Mouse (Mus musculus) adrenal gland, postnatal 36 days (tissue): ENCODE measurements around the gene Kirrel3. TPM values are rescaled to one million over a fixed set of nuclear protein-coding genes. Genes with fewer than 3 reads are reported as not detected.

ENCODE experiments used
- DNase-seq, 2 experiments: peaks; one replicate each; pipeline ENCODE4 v3.0.0; 2021; ENCODE audit warnings: mixed read lengths in 1 of 2
- total RNA-seq, 2 experiments: library from RNA; stranded (reverse); gene quantifications; 2 replicates each; pipeline ENCODE4 v1.2.3; 2021

Gene Kirrel3
- total RNA-seq, 2 experiments from 2014 or later: 0.26 to 0.33 TPM

DNA sequence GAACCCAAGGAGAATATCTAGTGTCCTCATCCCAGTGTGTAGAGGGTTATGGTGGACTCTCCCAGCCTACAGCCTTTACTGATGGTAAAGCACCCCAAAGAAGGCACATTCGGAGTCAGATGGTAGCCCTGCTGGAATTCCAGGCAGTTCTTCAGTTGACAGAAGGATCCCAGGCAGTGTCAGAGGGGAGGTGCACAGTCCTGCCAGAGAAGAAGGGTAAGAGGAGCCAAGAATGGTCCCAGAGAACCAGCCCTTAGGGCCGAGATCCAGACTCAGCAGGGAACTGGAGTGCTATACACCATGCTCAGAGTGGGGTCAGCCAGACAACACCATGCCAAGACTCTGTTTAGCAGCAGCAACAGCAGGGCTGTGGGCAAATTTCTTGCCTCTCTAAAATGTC is 416.2 kb downstream of the Kirrel3 start:
- DNase-seq: no peak

DNA sequence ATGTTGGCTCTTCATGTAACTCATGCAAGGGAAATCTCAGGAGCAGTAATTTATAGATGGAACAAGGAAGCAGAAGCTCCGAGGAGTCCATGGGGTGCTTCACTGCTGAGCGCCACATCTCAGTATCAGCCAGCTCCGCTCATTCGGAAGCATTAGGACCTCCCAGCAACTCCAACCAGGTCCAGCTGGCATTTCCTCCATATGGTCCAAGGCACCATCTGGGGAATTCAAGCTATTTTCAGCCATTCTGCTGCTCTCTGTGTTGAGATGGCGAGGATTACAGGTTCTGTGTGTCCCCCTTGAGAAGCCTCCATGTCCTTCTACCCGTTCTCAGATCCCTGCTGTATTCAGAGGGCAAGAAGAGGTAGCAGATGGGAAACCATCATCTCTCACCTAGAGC is 419.5 kb downstream of the Kirrel3 start:
- DNase-seq: no peak

DNA sequence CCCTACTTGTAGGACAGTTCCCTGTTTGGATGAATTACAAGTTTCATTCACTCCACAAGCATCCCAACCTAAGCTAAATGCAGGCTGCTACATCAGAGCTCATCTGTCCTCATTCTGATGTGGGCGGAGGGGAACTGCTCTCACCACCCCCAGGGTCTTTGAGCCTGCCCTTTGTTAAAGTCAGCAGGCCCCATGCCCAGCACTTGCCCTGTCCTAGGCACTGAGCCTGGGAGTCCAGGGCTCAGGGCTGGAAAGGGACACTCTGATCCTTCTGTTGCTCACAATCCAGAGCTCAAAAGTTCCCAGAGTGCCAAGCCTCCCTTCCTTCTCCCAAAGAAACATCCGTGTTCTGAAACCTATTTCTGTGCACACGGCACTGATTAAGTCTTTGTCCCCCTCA is 422.3 kb downstream of the Kirrel3 start:
- DNase-seq: no peak

- DNase-seq: no peak
Measured at GRCm38 (mm10) chr9:34911838-34912237, 426.1 kb downstream of the Kirrel3 start.

DNA sequence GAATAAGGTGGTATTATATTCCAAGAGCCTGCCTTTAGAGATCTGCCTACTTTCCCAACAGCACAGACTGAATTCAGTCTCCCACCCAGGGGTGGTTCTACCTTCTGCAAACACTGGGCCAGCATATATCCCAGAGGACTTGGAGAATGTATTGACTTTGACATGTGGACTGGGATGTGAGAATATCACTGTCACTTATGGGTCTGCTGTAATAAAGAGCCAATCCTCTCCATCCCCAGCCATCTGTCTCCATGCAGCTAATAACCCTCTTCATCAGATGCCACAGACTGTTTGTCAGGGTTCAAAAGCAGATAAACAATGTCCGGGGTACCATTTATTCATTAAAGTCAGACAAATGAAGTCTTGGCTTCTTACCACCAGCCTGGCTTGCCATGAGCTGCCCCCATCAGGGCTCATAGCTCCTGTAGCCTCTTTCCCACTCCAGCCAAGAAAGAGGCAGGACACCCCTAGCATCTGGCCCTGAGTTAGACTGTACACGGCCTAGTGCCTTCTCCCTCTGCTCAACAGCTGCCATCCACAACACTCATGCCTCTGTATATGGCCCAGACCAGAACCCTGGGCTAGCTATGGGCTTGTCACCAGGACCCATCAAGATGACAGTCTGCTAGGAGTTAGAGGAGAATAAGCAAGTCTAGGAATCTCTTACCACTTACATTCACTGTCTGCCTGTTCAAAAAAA is 426.7 kb downstream of the Kirrel3 start:
- DNase-seq: no peak

DNA sequence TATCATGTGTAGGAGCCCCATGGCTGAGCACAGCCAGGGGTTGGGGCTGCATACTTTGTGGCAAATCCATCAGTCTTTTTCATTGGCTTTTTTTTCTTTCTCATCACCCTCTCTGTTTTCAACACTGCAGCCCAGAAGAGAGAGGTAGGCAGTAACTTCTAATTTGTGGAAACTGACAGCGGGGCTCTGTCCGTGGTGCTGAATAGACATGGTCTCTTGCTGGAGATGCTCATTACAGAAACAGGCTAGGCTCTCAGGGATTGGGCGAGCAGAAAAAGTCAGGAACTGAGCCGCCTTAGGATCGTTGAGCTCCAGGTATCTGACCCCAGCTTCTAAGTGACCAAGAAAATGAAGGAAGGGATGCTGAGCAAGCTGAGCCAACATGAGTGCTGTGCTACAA is 427.3 kb downstream of the Kirrel3 start:
- peak; percentile 71 to 72 for DNase-seq

- peak in 1 of 2 experiments; percentile 6 for DNase-seq
Measured at GRCm38 (mm10) chr9:34918976-34919375, 433.3 kb downstream of the Kirrel3 start.

DNA sequence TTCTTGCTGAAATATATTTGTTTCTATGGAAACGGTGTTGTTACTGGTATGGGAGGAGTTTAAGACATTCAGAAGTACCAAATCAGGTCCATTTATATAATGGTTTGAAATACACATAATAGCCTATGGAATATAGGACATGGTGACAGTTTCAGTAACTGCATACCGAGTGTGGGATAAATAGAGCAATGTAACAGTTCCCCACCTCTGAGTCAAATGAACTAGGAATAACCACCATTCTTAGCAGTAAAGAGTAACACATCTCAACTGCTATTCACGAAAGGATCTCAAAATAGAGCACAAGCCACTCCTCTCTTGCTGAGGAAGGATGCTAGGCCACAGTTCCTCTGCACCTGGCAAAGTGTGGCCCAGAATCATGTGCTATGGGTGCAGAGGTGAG is 434.4 kb downstream of the Kirrel3 start:
- no peak for DNase-seq

DNA sequence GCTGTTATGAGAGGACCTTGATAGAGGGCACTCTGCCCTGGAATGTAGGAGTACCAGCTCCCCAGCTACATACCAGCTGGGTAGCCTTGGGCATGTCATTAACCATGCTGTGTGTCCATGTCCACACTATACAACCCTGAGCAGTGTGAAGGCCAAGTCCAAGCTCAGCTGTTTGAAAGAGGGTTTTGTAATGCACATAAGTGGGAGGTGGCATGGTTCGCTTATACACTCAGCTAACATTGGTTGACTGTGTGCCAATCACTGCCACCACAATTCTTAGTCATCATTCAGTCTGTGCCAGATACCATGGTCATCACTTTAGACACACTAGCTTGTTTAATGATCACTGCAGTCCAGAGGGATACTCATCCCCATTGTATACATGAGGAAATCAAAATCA is 436.2 kb downstream of the Kirrel3 start:
- DNase-seq: peak; percentile 27 to 46

DNA sequence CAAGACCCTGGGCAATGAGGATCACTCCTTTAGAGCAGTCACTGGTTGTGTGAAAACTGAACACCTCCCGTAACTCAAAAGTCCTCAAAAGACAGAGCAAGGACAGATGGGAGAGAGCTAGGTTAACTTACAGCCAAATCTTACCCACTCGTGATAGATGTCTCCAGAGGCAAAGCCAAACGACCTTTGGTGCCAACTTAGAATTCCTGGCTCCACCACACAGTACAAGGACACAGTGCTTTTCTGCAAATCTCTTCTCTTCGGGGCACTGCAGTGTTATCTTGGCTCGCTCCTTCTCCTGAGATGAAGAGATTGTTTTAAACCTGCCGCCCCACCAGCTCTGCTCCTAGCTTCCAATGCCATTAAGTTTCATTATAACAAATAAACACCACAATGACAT is 437.0 kb downstream of the Kirrel3 start:
- no peak for DNase-seq

DNA sequence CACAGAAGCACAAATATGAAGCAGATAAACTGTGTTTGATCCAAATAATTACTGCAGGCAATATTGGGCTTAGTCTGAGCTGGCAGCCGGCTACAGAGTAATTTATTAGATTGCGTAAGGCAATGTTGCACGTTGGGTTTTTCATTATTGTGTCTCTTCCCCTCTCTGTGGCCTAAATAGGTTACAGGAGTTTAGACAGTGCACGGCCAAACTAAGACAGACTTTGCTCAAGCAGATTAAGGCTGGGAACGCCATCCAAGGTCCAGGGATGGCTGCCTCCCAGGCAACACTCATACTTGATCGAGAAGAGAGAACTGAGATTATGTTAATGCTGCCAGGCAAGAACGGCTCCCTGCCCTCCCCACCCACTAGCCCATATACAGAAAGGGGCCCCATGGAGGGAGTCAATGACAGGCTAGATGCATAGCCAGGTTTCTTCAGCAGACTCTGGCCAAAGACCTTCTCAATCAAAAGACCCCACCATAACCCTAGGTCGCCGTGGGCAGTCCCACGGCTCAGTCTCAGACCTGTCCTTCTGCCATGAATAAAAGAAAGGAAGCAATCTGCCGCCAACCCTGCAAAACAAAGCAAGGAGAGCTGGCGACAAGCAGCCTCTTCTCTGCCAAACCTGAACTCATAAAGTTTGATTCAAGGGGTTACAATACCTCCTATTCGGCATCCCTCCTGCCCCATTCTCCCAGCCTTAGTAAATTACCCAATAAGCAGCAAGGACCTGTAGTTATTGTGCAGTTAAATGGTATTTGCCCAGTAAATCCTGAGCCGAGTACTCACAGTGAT is 437.6 kb downstream of the Kirrel3 start:
- DNase-seq: peak in 1 of 2 experiments; percentile 20

DNA sequence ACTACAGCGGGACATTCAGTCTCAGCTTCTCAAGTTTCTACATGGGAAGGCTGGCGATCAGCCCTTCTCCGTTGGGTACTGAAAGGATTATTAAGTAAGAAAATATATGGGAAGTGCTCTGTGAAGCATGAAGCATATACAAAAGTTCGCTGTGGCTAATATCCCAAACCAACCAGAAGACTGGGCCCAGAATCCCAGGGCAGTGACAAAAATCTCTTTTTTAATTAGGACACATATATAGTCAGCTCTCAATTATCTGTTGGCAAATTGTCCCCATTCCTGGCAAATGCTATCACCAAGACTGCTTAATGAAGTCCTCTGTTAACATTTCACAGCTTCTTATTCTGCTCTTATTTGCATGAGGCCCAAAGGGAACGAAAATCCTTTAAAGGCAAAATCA is 439.9 kb downstream of the Kirrel3 start:
- DNase-seq: no peak

- no peak for DNase-seq
Measured at GRCm38 (mm10) chr9:34930371-34930770, 444.7 kb downstream of the Kirrel3 start.

GRCm38 (mm10) chr9:34938140-34938539 is 452.4 kb downstream of the Kirrel3 start:
- no peak for DNase-seq

- DNase-seq: no peak
Measured at GRCm38 (mm10) chr9:34939621-34940020, 453.9 kb downstream of the Kirrel3 start.

GRCm38 (mm10) chr9:34942122-34942831 is 456.6 kb downstream of the Kirrel3 start:
- no peak for DNase-seq

- DNase-seq: no peak
Measured at GRCm38 (mm10) chr9:34942996-34943395, 457.3 kb downstream of the Kirrel3 start.

- no peak for DNase-seq
Measured at GRCm38 (mm10) chr9:34945301-34945700, 459.6 kb downstream of the Kirrel3 start.

GRCm38 (mm10) chr9:34947258-34947657 is 461.6 kb downstream of the Kirrel3 start:
- no peak for DNase-seq

GRCm38 (mm10) chr9:34947717-34948116 is 462.0 kb downstream of the Kirrel3 start:
- DNase-seq: peak in 1 of 2 experiments; percentile 7

DNA sequence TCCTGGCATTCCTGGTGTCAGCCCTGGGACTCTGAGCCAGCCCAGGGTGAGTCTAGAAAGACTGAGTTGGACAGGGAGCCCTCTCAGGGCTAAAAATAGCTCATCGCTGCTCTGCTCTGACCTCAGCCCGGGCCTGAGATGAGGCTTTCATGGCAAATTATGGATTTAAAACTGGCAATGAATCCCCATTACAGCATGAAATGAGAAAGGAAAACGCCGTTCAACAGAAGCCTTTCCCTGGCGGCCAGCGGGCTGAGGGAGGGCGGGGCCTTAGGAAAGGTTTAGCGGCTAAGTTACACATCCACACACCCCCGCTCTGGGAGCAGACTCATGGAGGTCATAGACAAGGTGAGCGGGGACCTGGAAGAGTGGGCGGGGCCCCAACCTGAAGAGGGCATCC is 467.7 kb downstream of the Kirrel3 start:
- DNase-seq: no peak

- peak; percentile 21 to 36 for DNase-seq
Measured at GRCm38 (mm10) chr9:34954212-34954611, 468.5 kb downstream of the Kirrel3 start.

- no peak for DNase-seq
Measured at GRCm38 (mm10) chr9:34956512-34956911, 470.8 kb downstream of the Kirrel3 start.
